Mouse (Mus musculus) limb, embryonic 12.5 days (tissue): ENCODE measurements around the gene Eif2ak1. TPM values are rescaled to one million over a fixed set of nuclear protein-coding genes. Genes with fewer than 3 reads are reported as not detected.
"Not testable (repeated sequence)": the region's sequence is repeated elsewhere in the genome, so short reads cannot be mapped to it uniquely, and the experiment has no call there.

Experiments used
- ATAC-seq: fragments of 200-750 bp; cut with Nextera tagmentation; 2 replicates; pipeline ENCODE4 v1.8.0; 2017; ENCODE audit warnings: low read depth, moderate TSS enrichment; ENCODE audit not compliant: insufficient number of reproducible peaks, insufficient read depth, low FRiP score, low TSS enrichment
- H3K27ac ChIP-seq: fragments of 300-500 bp; sonication (generic); 2 replicates; pipeline ENCODE4 v1.5.1; 2016; ENCODE audit warnings: mild to moderate bottlenecking, moderate library complexity
- H3K27me3 ChIP-seq: fragments of 300-500 bp; sonication (generic); 2 replicates; pipeline ENCODE4 v1.6.1; 2016; ENCODE audit warnings: mild to moderate bottlenecking, moderate library complexity
- H3K36me3 ChIP-seq: fragments of 300-500 bp; sonication (generic); 2 replicates; pipeline ENCODE4 v1.6.1; 2016; ENCODE audit warnings: mild to moderate bottlenecking, moderate library complexity
- H3K4me1 ChIP-seq: fragments of 300-500 bp; sonication (generic); replicated peaks from 2 replicates; pipeline ENCODE4 v1.6.1; 2016
- H3K4me2 ChIP-seq: fragments of 300-500 bp; sonication (generic); 2 replicates; pipeline ENCODE4 v1.6.1; 2016; ENCODE audit warnings: mild to moderate bottlenecking, moderate library complexity
- H3K4me3 ChIP-seq: fragments of 300-500 bp; sonication (generic); replicated peaks from 2 replicates; pipeline ENCODE4 v1.5.1; 2016; ENCODE audit warnings: mild to moderate bottlenecking
- H3K9ac ChIP-seq: fragments of 300-500 bp; sonication (generic); replicated peaks from 2 replicates; pipeline ENCODE4 v1.6.1; 2016; ENCODE audit warnings: mild to moderate bottlenecking, moderate library complexity
- H3K9me3 ChIP-seq: fragments of 300-500 bp; sonication (generic); 2 replicates; pipeline ENCODE4 v1.6.1; 2016; ENCODE audit warnings: mild to moderate bottlenecking, moderate library complexity
- WGBS: fragments of 180-500 bp; shearing (Covaris S2); methylation state at CpG from one replicate; pipeline ENCODE4 v1.1.7; 2016; 5-methylcytosine and 5-hydroxymethylcytosine counted together
- polyA plus RNA-seq: library from polyadenylated mRNA; unstranded; fragments of >200 nt; fragmentation: Nextera tagmentation; extraction: Ambion mirVana; gene quantifications from 2 replicates; pipeline ENCODE4 v1.2.1, GENCODE M21; 2016

The Eif2ak1 gene
- polyA plus RNA-seq = 47.2 and 49.5 TPM in 2 replicates

- no peaks in the 10 kb centered on the region for H3K9me3 ChIP-seq
- H3K9ac ChIP-seq = peak within 1 kb of the TSS; percentile 83
- WGBS = under 1% methylated on average over 37 of the region's 37 CpGs
- ATAC-seq = peak; percentile 99
- peak within 1 kb of the TSS; percentile 66 for H3K27ac ChIP-seq
- H3K4me3 ChIP-seq = peak within 1 kb of the TSS; percentile 87
- no peaks in the 10 kb centered on the region for H3K36me3 ChIP-seq
- H3K4me1 ChIP-seq = peaks cover 8% of the 10 kb centered on the region
- no peaks in the 10 kb centered on the region for H3K27me3 ChIP-seq
- peak within 1 kb of the TSS; percentile 78 for H3K4me2 ChIP-seq
Observed at GRCm38 (mm10) chr5:143817116-143817930, at the start of gene Eif2ak1. TSS of gene Eif2ak1 (plus strand) at chr5:143817788.

- no peak overlapping the region for H3K27ac ChIP-seq
- no peaks in the 10 kb centered on the region for H3K9me3 ChIP-seq
- H3K4me2 ChIP-seq = no peak overlapping the region
- H3K9ac ChIP-seq = no peak overlapping the region
- no peaks in the 10 kb centered on the region for H3K4me1 ChIP-seq
- no peak for ATAC-seq
- H3K36me3 ChIP-seq = no peaks in the 10 kb centered on the region
- H3K27me3 ChIP-seq = no peaks in the 10 kb centered on the region
- 87% methylated on average over 8 of the region's 8 CpGs for WGBS
- no peak overlapping the region for H3K4me3 ChIP-seq
Observed at GRCm38 (mm10) chr5:143781951-143782350, 35.6 kb upstream of the Eif2ak1 start.

- Histone ChIP-seq H3K27me3 (no peaks in the 10 kb centered on the region), H3K36me3 (no peaks in the 10 kb centered on the region), H3K4me2 (no peak overlapping the region), H3K9me3 (no peaks in the 10 kb centered on the region), H3K9ac (no peak overlapping the region), H3K4me1 (no peaks in the 10 kb centered on the region), H3K4me3 (no peak overlapping the region), H3K27ac (no peak overlapping the region)
- 88% methylated on average over 6 of the region's 6 CpGs for WGBS
- ATAC-seq = no peak
Observed at GRCm38 (mm10) chr5:143785391-143785790, 32.2 kb upstream of the Eif2ak1 start.

GRCm38 (mm10) chr5:143801216-143801615, 16.4 kb upstream of the Eif2ak1 start:
- WGBS = 88% methylated on average over 6 of the region's 6 CpGs
- not testable (repeated sequence) for H3K36me3 ChIP-seq, ATAC-seq, H3K4me2 ChIP-seq, H3K9me3 ChIP-seq, H3K27ac ChIP-seq, H3K4me3 ChIP-seq, H3K4me1 ChIP-seq, H3K27me3 ChIP-seq, H3K9ac ChIP-seq

GRCm38 (mm10) chr5:143804056-143804765, 13.4 kb upstream of the Eif2ak1 start:
- Histone ChIP-seq H3K36me3 (no peaks in the 10 kb centered on the region), H3K9ac (no peak overlapping the region), H3K27me3 (no peaks in the 10 kb centered on the region), H3K4me1 (no peaks in the 10 kb centered on the region), H3K27ac (no peak overlapping the region), H3K4me3 (no peak overlapping the region), H3K9me3 (no peaks in the 10 kb centered on the region), H3K4me2 (no peak overlapping the region)
- 84% methylated on average over 18 of the region's 18 CpGs for WGBS
- ATAC-seq = no peak

GRCm38 (mm10) chr5:143807268-143807667, 10.3 kb upstream of the Eif2ak1 start:
- Histone ChIP-seq H3K4me3 (no peak overlapping the region), H3K4me2 (no peak overlapping the region), H3K4me1 (no peaks in the 10 kb centered on the region), H3K27me3 (no peaks in the 10 kb centered on the region), H3K9me3 (no peaks in the 10 kb centered on the region), H3K9ac (no peak overlapping the region), H3K27ac (no peak overlapping the region), H3K36me3 (no peaks in the 10 kb centered on the region)
- WGBS = 72% methylated on average over 3 of the region's 3 CpGs
- no peak for ATAC-seq

- H3K36me3 ChIP-seq = no peaks in the 10 kb centered on the region
- no peak overlapping the region for H3K27ac ChIP-seq
- H3K27me3 ChIP-seq = no peaks in the 10 kb centered on the region
- no peaks in the 10 kb centered on the region for H3K4me1 ChIP-seq
- no peak overlapping the region for H3K9ac ChIP-seq
- H3K9me3 ChIP-seq = no peaks in the 10 kb centered on the region
- H3K4me2 ChIP-seq = no peak overlapping the region
- H3K4me3 ChIP-seq = no peak overlapping the region
- 87% methylated on average over 3 of the region's 3 CpGs for WGBS
- no peak for ATAC-seq
Observed at GRCm38 (mm10) chr5:143809421-143810090, 8.0 kb upstream of the Eif2ak1 start.

GRCm38 (mm10) chr5:143811653-143812052, 5.9 kb upstream of the Eif2ak1 start:
- Histone ChIP-seq H3K4me1 (no peaks in the 10 kb centered on the region), H3K9me3 (no peaks in the 10 kb centered on the region), H3K36me3 (no peaks in the 10 kb centered on the region), H3K4me2 (no peak overlapping the region), H3K27me3 (no peaks in the 10 kb centered on the region), H3K4me3 (no peak overlapping the region), H3K9ac (no peak overlapping the region), H3K27ac (no peak overlapping the region)
- 87% methylated on average over 5 of the region's 5 CpGs for WGBS
- ATAC-seq = no peak

GRCm38 (mm10) chr5:143814626-143815025, 3.0 kb upstream of the Eif2ak1 start:
- ATAC-seq = no peak
- WGBS = 45% methylated on average over 2 of the region's 2 CpGs
- Histone ChIP-seq H3K9ac (no peak overlapping the region), H3K27ac (no peak overlapping the region), H3K4me2 (no peak overlapping the region), H3K27me3 (no peaks in the 10 kb centered on the region), H3K4me3 (no peak overlapping the region), H3K9me3 (no peaks in the 10 kb centered on the region), H3K4me1 (peaks cover 8% of the 10 kb centered on the region), H3K36me3 (no peaks in the 10 kb centered on the region)

GRCm38 (mm10) chr5:143817931-143818311, 333 bp downstream of the Eif2ak1 start:
- peak overlapping the region; percentile 87 for H3K4me3 ChIP-seq
- H3K4me1 ChIP-seq = peaks cover 8% of the 10 kb centered on the region
- WGBS = under 1% methylated on average over 32 of the region's 32 CpGs
- H3K9ac ChIP-seq = peak overlapping the region; percentile 83
- H3K27me3 ChIP-seq = no peaks in the 10 kb centered on the region
- H3K36me3 ChIP-seq = no peaks in the 10 kb centered on the region
- H3K27ac ChIP-seq = no peak overlapping the region
- no peaks in the 10 kb centered on the region for H3K9me3 ChIP-seq
- H3K4me2 ChIP-seq = peak overlapping the region; percentile 78
- ATAC-seq = peak; percentile 65

GRCm38 (mm10) chr5:143818461-143818860, 873 bp downstream of the Eif2ak1 start:
- WGBS = 19% methylated on average over 10 of the region's 10 CpGs
- ATAC-seq = no peak
- Histone ChIP-seq H3K4me2 (peak overlapping the region; percentile 78), H3K9me3 (no peaks in the 10 kb centered on the region), H3K9ac (peak overlapping the region; percentile 83), H3K36me3 (no peaks in the 10 kb centered on the region), H3K27me3 (no peaks in the 10 kb centered on the region), H3K4me1 (peaks cover 8% of the 10 kb centered on the region), H3K4me3 (peak overlapping the region; percentile 87), H3K27ac (no peak overlapping the region)
